Mouse (Mus musculus): ENCODE measurements around the gene Erp27.

- TF ChIP-seq POLR2A (IDR thresholded peaks at IDR 0.05; ENCODE audit: low read depth, low read length) (no peak), ZC3H11A (IDR thresholded peaks at IDR 0.05; ENCODE audit: low read depth, low read length) (no peak), NELFE (IDR thresholded peaks at IDR 0.05; ENCODE audit: low read depth, low read length) (no peak), NRF1 (IDR thresholded peaks at IDR 0.05; ENCODE audit: low read depth, low read length) (no peak), TBP (conservative IDR thresholded peaks at IDR 0.05; ENCODE audit: low read depth, low read length) (no peak), POLR2AphosphoS2 (IDR thresholded peaks at IDR 0.05; ENCODE audit: low read depth, low read length) (no peak), CHD2 (IDR thresholded peaks at IDR 0.05; ENCODE audit: low read length) (no peak), CTCF (conservative IDR thresholded peaks at IDR 0.05 in 1 of 2, IDR thresholded peaks at IDR 0.05 in 1 of 2; ENCODE audit: low read depth in 2 of 2, low read length in 2 of 2) (no peak), MXI1 (IDR thresholded peaks at IDR 0.05; ENCODE audit: low read depth, low read length) (no peak)
Measured at GRCm38 (mm10) chr6:136887854-136888253, 34.1 kb downstream of the Erp27 start.

Data from CH12.LX (cell line).